Mouse (Mus musculus) heart, postnatal 0 days (tissue): ENCODE results near the gene Dlg2.

Experiments
- CTCF ChIP-seq: IDR thresholded peaks from 2 replicates; pipeline ENCODE4 v1.5.1; 2016; ENCODE audit warnings: antibody characterized with exemption, control low read depth, low read depth
- EP300 ChIP-seq: IDR thresholded peaks from 2 replicates; pipeline ENCODE4 v1.6.1; 2016; ENCODE audit warnings: antibody characterized with exemption, low read depth

GRCm38 (mm10) chr7:92483346-92483745 lies 2006.9 kb downstream of the Dlg2 start:
- TF ChIP-seq CTCF, result no peak
- TF ChIP-seq EP300, result no peak
